Mouse (Mus musculus): ENCODE measurements around the gene Rnls.

DNA sequence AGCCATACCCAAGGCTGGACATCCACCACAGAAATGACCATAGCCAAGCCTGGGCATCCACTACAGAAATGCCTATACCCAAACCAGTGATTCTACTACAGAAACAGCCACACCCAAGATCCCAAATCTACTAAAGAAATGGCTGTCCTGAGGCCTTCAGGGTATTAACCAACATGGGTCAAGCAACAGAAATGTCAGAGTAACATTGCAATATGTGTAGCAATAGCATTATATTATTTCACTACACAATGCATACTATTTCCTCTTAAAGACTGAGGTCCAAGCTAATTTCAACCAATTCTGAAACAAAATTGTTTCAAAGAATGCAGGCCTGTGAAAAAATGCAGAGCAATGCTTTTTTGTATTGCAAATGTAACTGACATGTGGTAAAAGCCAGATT lies 299.5 kb downstream of the Rnls start:
- TF ChIP-seq CTCF (IDR thresholded peaks at IDR 0.05; ENCODE audit: borderline replicate concordance, insufficient read depth, low read length) (no peak), POLR2A (IDR thresholded peaks at IDR 0.05; ENCODE audit: low read depth, low read length) (no peak)

Data from embryonic fibroblast, embryonic 13.5 days (primary cell).